Mouse (Mus musculus): ENCODE data around the gene Skap1.

Gene Skap1

DNA sequence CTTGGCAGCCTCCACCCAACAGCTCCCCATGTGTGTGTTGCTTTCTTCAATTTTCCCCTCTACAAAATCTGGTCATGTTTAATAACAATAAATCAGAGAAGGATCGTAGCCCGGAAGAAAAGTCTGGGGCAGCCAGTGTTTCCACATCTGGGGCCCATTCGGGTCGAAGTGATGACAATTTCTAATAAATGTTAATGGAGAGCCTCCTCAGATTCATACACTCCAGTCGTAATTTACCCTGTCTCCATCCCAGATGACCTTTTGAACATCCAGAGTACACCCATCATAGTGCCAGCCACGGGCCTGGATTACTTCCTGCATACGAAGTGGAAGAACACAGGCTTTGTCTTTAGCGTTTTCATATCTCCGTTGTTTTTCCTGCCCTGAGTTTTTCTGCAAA is 32.5 kb upstream of the Skap1 start:
- H3K4me3 ChIP-seq (replicated peaks; ENCODE audit: low read length) = no peak overlapping the region
- TF ChIP-seq CTCF (conservative IDR thresholded peaks at IDR 0.05; ENCODE audit: low read length) (no peak), POU5F1 (IDR thresholded peaks at IDR 0.05; ENCODE audit: borderline replicate concordance, low read length) (no peak), NANOG (IDR thresholded peaks at IDR 0.05; ENCODE audit: borderline replicate concordance, low read length) (no peak)
- H3K27me3 ChIP-seq (ENCODE audit: insufficient read depth, low read length) = peaks cover 13% of the 10 kb centered on the region
- H3K36me3 ChIP-seq (ENCODE audit: insufficient read depth, low read length) = no peaks in the 10 kb centered on the region
- no peaks in the 10 kb centered on the region for H3K9me3 ChIP-seq (ENCODE audit: low read length)
- peaks cover 9% of the 10 kb centered on the region; the same call in 1 of the 2 replicates for H3K4me1 ChIP-seq (replicated peaks; ENCODE audit: low read depth, low read length)

DNA sequence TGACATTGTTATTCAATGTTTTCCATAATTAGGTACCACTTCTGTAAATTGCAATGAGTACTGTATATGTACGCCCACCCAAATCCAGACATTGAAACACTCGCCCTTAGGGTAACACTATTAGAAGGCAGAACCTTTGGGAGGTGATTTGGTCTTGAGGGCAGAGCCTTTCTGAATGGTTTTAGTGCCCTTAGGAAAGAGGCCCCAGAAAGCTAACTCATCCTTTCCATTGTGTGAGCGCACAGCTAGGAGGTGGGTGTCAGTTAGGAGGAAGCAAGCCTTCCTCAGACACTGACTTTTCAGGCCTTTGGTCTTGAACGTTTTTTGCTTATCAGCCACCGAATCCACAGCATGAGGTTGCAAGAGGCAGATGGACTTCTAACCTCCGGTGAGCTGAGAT is 29.5 kb upstream of the Skap1 start:
- H3K27me3 ChIP-seq (ENCODE audit: insufficient read depth, low read length) = peaks cover 15% of the 10 kb centered on the region
- H3K4me3 ChIP-seq (replicated peaks; ENCODE audit: low read length) = no peak overlapping the region
- TF ChIP-seq NANOG (IDR thresholded peaks at IDR 0.05; ENCODE audit: borderline replicate concordance, low read length) (no peak), POU5F1 (IDR thresholded peaks at IDR 0.05; ENCODE audit: borderline replicate concordance, low read length) (no peak), CTCF (conservative IDR thresholded peaks at IDR 0.05; ENCODE audit: low read length) (no peak)
- H3K4me1 ChIP-seq (replicated peaks; ENCODE audit: low read depth, low read length) = peaks cover 14% of the 10 kb centered on the region
- no peaks in the 10 kb centered on the region for H3K36me3 ChIP-seq (ENCODE audit: insufficient read depth, low read length)
- no peaks in the 10 kb centered on the region for H3K9me3 ChIP-seq (ENCODE audit: low read length)

DNA sequence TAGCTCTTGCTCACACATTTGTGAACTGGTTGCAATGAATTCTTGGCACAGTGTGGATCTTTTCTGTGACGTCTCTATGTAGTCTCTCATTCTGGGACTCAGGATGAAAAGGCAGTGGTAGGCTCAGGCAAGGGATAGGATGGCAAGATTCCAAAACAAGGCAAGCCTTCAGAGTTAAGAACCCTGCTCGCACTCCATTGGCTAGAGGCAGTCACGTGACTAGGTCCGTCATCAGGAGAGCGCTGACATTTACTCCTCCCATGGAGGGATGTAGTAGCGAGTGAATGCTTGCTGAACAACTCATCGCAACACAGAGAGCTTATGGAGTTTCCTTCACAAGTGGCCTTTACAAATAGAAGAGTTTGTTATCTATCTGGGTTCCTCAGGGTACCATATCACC is 27.9 kb upstream of the Skap1 start:
- no peak for TF ChIP-seq NANOG (IDR thresholded peaks at IDR 0.05; ENCODE audit: borderline replicate concordance, low read length)
- TF ChIP-seq POU5F1 (IDR thresholded peaks at IDR 0.05; ENCODE audit: borderline replicate concordance, low read length) = no peak
- TF ChIP-seq CTCF (conservative IDR thresholded peaks at IDR 0.05; ENCODE audit: low read length) = no peak
- H3K9me3 ChIP-seq (ENCODE audit: low read length) = no peaks in the 10 kb centered on the region

DNA sequence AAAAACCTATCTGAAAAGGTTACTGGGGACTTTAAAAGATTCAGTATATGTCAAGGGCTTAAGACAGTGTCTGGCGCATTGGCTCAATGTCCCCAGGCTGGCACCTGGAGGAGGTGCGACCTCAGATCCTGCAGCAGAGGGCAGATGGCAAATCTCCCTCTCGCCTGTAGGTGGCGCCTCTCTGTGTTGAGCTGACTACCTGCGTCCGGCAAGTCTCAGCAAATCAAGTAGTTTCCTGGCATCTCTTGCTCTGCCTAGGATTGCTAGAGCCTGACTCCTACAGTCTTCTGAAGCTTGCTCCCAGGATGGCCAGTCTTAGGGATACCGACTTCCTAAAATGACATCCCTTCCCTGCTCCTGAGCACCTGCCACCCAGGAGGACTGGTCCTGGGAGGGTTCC is 25.6 kb upstream of the Skap1 start:
- Histone ChIP-seq H3K4me3 (replicated peaks; ENCODE audit: low read length) (no peak overlapping the region), H3K4me1 (replicated peaks; ENCODE audit: low read depth, low read length) (peaks cover 24% of the 10 kb centered on the region), H3K9me3 (ENCODE audit: low read length) (no peaks in the 10 kb centered on the region), H3K27me3 (ENCODE audit: insufficient read depth, low read length) (0 out of 2 replicates have a peak, but pooled peaks cover 10% of the 10 kb centered on the region), H3K36me3 (ENCODE audit: insufficient read depth, low read length) (no peaks in the 10 kb centered on the region)
- TF ChIP-seq POU5F1 (IDR thresholded peaks at IDR 0.05; ENCODE audit: borderline replicate concordance, low read length) (no peak), CTCF (conservative IDR thresholded peaks at IDR 0.05; ENCODE audit: low read length) (peak; percentile 90)

More for the DNA sequence above, 27.9 kb upstream of the Skap1 start:
- Histone ChIP-seq H3K4me3 (replicated peaks; ENCODE audit: low read length) (no peak overlapping the region), H3K27me3 (ENCODE audit: insufficient read depth, low read length) (0 out of 2 replicates have a peak, but pooled peaks cover 14% of the 10 kb centered on the region), H3K36me3 (ENCODE audit: insufficient read depth, low read length) (no peaks in the 10 kb centered on the region), H3K4me1 (replicated peaks; ENCODE audit: low read depth, low read length) (peaks cover 20% of the 10 kb centered on the region)

DNA sequence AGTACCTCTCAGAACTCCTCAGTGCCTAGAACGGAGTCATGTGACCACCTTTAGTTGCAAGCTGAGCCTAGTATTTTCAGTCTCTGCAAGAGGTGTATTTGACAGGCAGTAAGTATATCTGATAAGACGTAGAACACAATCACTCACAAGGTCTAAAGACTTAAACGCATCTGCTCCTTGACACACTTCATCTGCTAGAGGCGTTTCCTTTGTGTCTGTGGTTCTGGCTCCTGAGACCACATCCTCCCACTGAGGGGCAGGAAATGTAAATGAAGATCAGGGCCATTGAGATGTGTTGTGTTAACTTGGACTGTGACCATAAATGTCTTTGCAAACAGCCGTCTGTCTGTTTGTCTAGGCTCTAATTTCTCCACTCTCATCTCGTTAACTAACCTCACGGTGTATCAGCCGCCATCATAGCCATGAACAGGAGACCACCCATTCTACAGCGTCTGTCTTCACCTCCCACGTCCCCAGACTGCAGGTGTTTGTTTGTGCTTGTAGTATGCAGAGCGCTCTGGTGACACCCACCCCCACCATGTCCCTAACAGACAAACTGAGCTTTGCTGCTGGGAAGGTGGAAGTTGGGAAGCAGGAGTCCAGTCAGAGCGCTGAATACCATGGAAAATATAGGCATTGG is 22.7 kb upstream of the Skap1 start:
- H3K27me3 ChIP-seq (ENCODE audit: insufficient read depth, low read length) = peaks cover 15% of the 10 kb centered on the region
- H3K4me1 ChIP-seq (replicated peaks; ENCODE audit: low read depth, low read length) = peaks cover 19% of the 10 kb centered on the region
- TF ChIP-seq NANOG (IDR thresholded peaks at IDR 0.05; ENCODE audit: borderline replicate concordance, low read length) (no peak), POU5F1 (IDR thresholded peaks at IDR 0.05; ENCODE audit: borderline replicate concordance, low read length) (no peak), CTCF (conservative IDR thresholded peaks at IDR 0.05; ENCODE audit: low read length) (no peak)
- H3K4me3 ChIP-seq (replicated peaks; ENCODE audit: low read length) = no peak overlapping the region
- H3K9me3 ChIP-seq (ENCODE audit: low read length) = no peaks in the 10 kb centered on the region
- no peaks in the 10 kb centered on the region for H3K36me3 ChIP-seq (ENCODE audit: insufficient read depth, low read length)

DNA sequence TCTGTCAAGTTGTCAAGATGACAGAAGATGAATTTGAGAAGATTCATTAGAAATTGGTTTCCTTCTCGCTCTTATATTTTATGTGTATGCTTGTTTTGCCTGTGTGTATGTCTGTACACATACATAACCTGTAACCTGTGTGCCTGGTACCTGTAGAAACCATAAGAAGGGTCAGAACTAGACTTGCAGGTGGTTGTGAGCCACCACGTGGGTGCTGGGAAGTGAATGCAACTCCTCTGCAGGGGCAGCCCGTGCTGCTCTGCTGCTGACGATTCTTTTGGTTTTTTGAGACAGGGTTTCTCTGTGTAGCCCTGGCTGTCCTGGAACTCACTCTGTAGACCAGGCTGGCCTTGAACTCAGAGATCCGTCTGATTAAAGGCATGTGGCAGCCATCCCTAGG is 21.9 kb upstream of the Skap1 start:
- no peak for TF ChIP-seq NANOG (IDR thresholded peaks at IDR 0.05; ENCODE audit: borderline replicate concordance, low read length)
- no peak for TF ChIP-seq CTCF (conservative IDR thresholded peaks at IDR 0.05; ENCODE audit: low read length)
- no peak for TF ChIP-seq POU5F1 (IDR thresholded peaks at IDR 0.05; ENCODE audit: borderline replicate concordance, low read length)
- H3K4me1 ChIP-seq (replicated peaks; ENCODE audit: low read depth, low read length) = peaks cover 19% of the 10 kb centered on the region
- H3K27me3 ChIP-seq (ENCODE audit: insufficient read depth, low read length) = peaks cover 23% of the 10 kb centered on the region
- no peaks in the 10 kb centered on the region for H3K36me3 ChIP-seq (ENCODE audit: insufficient read depth, low read length)
- H3K4me3 ChIP-seq (replicated peaks; ENCODE audit: low read length) = no peak overlapping the region
- no peaks in the 10 kb centered on the region for H3K9me3 ChIP-seq (ENCODE audit: low read length)

DNA sequence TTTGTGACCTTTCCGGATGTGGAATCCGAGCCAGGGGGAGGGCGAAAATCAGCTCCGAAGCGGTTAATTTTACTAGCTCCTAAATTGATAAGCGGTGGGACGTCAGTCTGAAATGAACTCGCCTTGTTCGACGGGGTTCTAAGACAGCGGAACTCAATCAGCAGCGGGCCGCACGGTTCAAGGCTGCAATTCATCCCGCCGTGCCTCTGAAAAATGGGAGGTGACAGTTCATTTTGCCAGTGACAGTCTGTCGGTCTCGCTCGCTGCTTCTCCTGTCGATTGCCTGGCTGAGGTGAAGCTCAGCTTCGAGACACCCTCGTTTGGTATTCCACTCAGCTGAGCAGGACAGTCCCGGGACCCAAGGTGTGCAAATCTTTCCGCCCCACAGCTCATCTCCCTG is 16.5 kb upstream of the Skap1 start:
- H3K36me3 ChIP-seq (ENCODE audit: insufficient read depth, low read length) = no peaks in the 10 kb centered on the region
- no peaks in the 10 kb centered on the region for H3K9me3 ChIP-seq (ENCODE audit: low read length)
- H3K4me1 ChIP-seq (replicated peaks; ENCODE audit: low read depth, low read length) = peaks cover 11% of the 10 kb centered on the region
- no peak for TF ChIP-seq POU5F1 (IDR thresholded peaks at IDR 0.05; ENCODE audit: borderline replicate concordance, low read length)
- TF ChIP-seq CTCF (conservative IDR thresholded peaks at IDR 0.05; ENCODE audit: low read length) = no peak
- TF ChIP-seq NANOG (IDR thresholded peaks at IDR 0.05; ENCODE audit: borderline replicate concordance, low read length) = no peak
- H3K27me3 ChIP-seq (ENCODE audit: insufficient read depth, low read length) = peaks cover 47% of the 10 kb centered on the region
- peak overlapping the region; percentile 66 for H3K4me3 ChIP-seq (replicated peaks; ENCODE audit: low read length)

DNA sequence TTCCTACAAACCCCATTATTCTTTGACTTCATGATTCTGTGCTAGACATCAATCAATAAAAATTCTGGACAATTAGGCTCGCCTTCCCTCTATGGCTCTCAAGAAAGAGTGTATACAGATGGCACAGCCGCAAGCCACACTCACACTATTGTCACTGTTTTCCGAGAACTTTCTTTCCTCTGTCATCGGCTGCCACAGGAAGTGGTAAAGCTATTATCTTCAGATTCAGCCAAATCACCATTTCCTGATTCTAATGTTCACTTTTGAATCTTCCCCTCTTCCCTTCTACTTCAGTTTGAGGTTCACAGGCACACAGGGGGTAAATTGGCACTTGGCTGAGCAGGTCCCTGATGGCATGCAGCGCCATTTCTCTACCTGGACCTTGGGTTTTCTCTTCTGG is 9.3 kb upstream of the Skap1 start:
- H3K4me3 ChIP-seq (replicated peaks; ENCODE audit: low read length) = no peak overlapping the region
- TF ChIP-seq NANOG (IDR thresholded peaks at IDR 0.05; ENCODE audit: borderline replicate concordance, low read length) = no peak
- no peak for TF ChIP-seq CTCF (conservative IDR thresholded peaks at IDR 0.05; ENCODE audit: low read length)
- no peak for TF ChIP-seq POU5F1 (IDR thresholded peaks at IDR 0.05; ENCODE audit: borderline replicate concordance, low read length)
- H3K36me3 ChIP-seq (ENCODE audit: insufficient read depth, low read length) = no peaks in the 10 kb centered on the region
- no peaks in the 10 kb centered on the region for H3K4me1 ChIP-seq (replicated peaks; ENCODE audit: low read depth, low read length)
- H3K9me3 ChIP-seq (ENCODE audit: low read length) = no peaks in the 10 kb centered on the region
- H3K27me3 ChIP-seq (ENCODE audit: insufficient read depth, low read length) = peaks cover 60% of the 10 kb centered on the region

Data from E14TG2a.4 (cell line).